Mouse (Mus musculus): ENCODE measurements at regions not wholly inside any gene's neighbourhood (a gene's known extent, or its start where the extent isn't known, plus 50 kb on each side); places are given as distances from the start of the nearest gene placed in this dataset.
"Not testable (repeated sequence)": the region's sequence is repeated elsewhere in the genome, so short reads cannot be mapped to it uniquely, and the experiment has no call there.

GRCm38 (mm10) chr13:3405783-3406182 lies 132.1 kb upstream of the Gdi2 start:
- not testable (repeated sequence) for H3K27me3 ChIP-seq; H3K27ac ChIP-seq (replicated peaks); ATAC-seq (ENCODE audit: low read depth); H3K9ac ChIP-seq; H3K9me3 ChIP-seq; H3K4me3 ChIP-seq; H3K36me3 ChIP-seq; H3K4me2 ChIP-seq; H3K4me1 ChIP-seq (replicated peaks)
- WGBS: 80% methylated on average over 2 of the region's 2 CpGs

- not testable (repeated sequence) for H3K36me3 ChIP-seq; ATAC-seq (ENCODE audit: low read depth); H3K4me1 ChIP-seq (replicated peaks); H3K4me3 ChIP-seq; H3K27ac ChIP-seq (replicated peaks); H3K4me2 ChIP-seq; H3K27me3 ChIP-seq; H3K9me3 ChIP-seq; H3K9ac ChIP-seq
- 41% methylated on average over 8 of the region's 8 CpGs for WGBS
These were observed 131.4 kb upstream of the Gdi2 start for GRCm38 (mm10) chr13:3406236-3407017.

GRCm38 (mm10) chr13:3410281-3410680 lies 127.6 kb upstream of the Gdi2 start:
- not testable (repeated sequence) for H3K4me2 ChIP-seq; ATAC-seq (ENCODE audit: low read depth); H3K27ac ChIP-seq (replicated peaks); H3K4me1 ChIP-seq (replicated peaks); H3K9me3 ChIP-seq; H3K27me3 ChIP-seq; H3K4me3 ChIP-seq; H3K36me3 ChIP-seq; H3K9ac ChIP-seq
- 62% methylated on average over 3 of the region's 3 CpGs for WGBS

- no peak for ATAC-seq (ENCODE audit: low read depth)
- H3K9ac ChIP-seq: no peak overlapping the region
- H3K36me3 ChIP-seq: no peaks in the 10 kb centered on the region
- WGBS: 86% methylated on average over 1 of the region's 1 CpGs
- no peak overlapping the region for H3K27ac ChIP-seq (replicated peaks)
- no peak overlapping the region for H3K4me2 ChIP-seq
- peaks cover 26% of the 10 kb centered on the region for H3K9me3 ChIP-seq
- H3K4me3 ChIP-seq: no peak overlapping the region
- H3K27me3 ChIP-seq: no peaks in the 10 kb centered on the region
- no peaks in the 10 kb centered on the region for H3K4me1 ChIP-seq (replicated peaks)
These were observed 120.8 kb upstream of the Gdi2 start for GRCm38 (mm10) chr13:3417026-3417425.

GRCm38 (mm10) chr13:3455374-3455773 lies 82.5 kb upstream of the Gdi2 start:
- H3K9ac ChIP-seq; H3K36me3 ChIP-seq; H3K4me3 ChIP-seq; H3K27ac ChIP-seq (replicated peaks); H3K9me3 ChIP-seq; H3K27me3 ChIP-seq; H3K4me1 ChIP-seq (replicated peaks); H3K4me2 ChIP-seq; ATAC-seq (ENCODE audit: low read depth): not testable (repeated sequence)
- WGBS: 87% methylated on average over 6 of the region's 6 CpGs

GRCm38 (mm10) chr13:3476884-3477283 lies 61.0 kb upstream of the Gdi2 start:
- ATAC-seq (ENCODE audit: low read depth): no peak
- Histone ChIP-seq H3K9me3 (no peaks in the 10 kb centered on the region), H3K4me2 (no peak overlapping the region), H3K4me3 (no peak overlapping the region), H3K9ac (no peak overlapping the region), H3K4me1 (replicated peaks) (peaks cover 10% of the 10 kb centered on the region), H3K27ac (replicated peaks) (no peak overlapping the region), H3K36me3 (no peaks in the 10 kb centered on the region), H3K27me3 (no peaks in the 10 kb centered on the region)

- WGBS: 2% methylated on average over 42 of the region's 45 CpGs
- Histone ChIP-seq H3K4me3 (peak overlapping the region; percentile 61), H3K9me3 (no peaks in the 10 kb centered on the region), H3K4me2 (peak overlapping the region; percentile 90), H3K27ac (replicated peaks) (no peak overlapping the region), H3K36me3 (no peaks in the 10 kb centered on the region), H3K27me3 (no peaks in the 10 kb centered on the region), H3K9ac (peak overlapping the region; percentile 73), H3K4me1 (replicated peaks) (peaks cover 10% of the 10 kb centered on the region)
- ATAC-seq (ENCODE audit: low read depth): peak; percentile 100
These were observed 59.7 kb upstream of the Gdi2 start for GRCm38 (mm10) chr13:3477997-3478728.

All from neural tube, embryonic 13.5 days (tissue).